Mouse (Mus musculus): ENCODE measurements around the gene Cdr2l. TPM values are rescaled to one million over a fixed set of nuclear protein-coding genes. Genes with fewer than 3 reads are reported as not detected.
"Not testable (repeated sequence)": the region's sequence is repeated elsewhere in the genome, so short reads cannot be mapped to it uniquely, and the experiment has no call there.

Cdr2l gene
- total and polyA plus RNA-seq, 2 experiments = 1.4 to 2.7 TPM

DNA sequence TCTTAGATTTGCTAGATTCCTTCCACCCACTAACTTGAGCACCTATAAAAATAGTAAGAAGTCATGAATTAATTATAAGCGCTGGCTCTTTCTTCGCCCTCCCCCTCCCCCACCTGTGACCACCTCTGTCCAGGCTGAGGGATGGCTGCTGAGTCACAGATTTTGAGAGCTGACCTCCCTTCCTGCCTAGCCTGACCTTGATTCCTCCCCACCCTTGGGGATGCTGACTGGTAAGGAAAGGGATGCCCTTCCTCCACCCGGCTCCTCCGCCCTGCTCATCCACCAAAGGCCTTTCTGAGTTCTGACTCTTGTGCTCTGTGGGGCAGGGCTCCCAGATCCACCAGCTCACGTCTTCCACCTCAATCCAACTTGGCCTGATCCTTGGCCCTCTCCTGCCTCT is 2.9 kb downstream of the Cdr2l start:
- no peak for TF ChIP-seq POLR2A (IDR thresholded peaks at IDR 0.05; ENCODE audit: extremely low read depth, insufficient read depth, low read length)
- Histone ChIP-seq H3K27me3 (ENCODE audit: control insufficient read depth, insufficient read depth, low read length) (no peaks in the 10 kb centered on the region), H3K27ac (replicated peaks; ENCODE audit: insufficient read depth, low read depth, low read length) (peak overlapping the region; percentile 50; the same call in 1 of the 2 replicates), H3K4me3 (ENCODE audit: insufficient read depth, low read depth, low read length) (no peak overlapping the region), H3K79me2 (ENCODE audit: control insufficient read depth, insufficient read depth, low read length) (no peaks in the 10 kb centered on the region), H3K36me3 (ENCODE audit: control insufficient read depth, insufficient read depth, low read length) (no peaks in the 10 kb centered on the region), H3K4me1 (ENCODE audit: control insufficient read depth, insufficient read depth, low read length) (0 out of 2 replicates have a peak, but pooled peaks cover 3% of the 10 kb centered on the region), H3K9ac (ENCODE audit: low read depth, low read length) (no peak overlapping the region)
- DNase-seq (ENCODE audit: extremely low read depth, low read depth, low spot score) = no peak
- WGBS = 68% methylated on average over 5 of the region's 5 CpGs

DNA sequence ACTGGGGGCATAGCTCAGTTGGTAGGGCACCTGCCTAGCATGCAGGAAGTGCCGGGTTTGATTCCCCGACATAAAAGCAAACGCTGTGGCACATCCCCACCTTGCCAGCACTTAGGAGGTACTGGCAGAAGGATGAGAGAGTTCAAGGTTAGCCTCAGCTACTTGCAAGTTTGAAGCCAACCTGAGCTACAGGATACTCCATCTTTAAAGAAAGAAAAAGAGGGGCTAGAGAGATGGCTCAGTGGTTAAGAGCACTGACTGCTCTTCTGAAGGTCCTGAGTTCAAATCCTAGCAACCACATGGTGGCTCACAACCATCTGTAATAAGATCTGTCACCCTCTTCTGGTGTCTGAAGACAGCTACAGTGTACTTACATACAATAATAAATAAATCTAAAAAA is 5.1 kb downstream of the Cdr2l start:
- H3K4me3 ChIP-seq (ENCODE audit: insufficient read depth, low read depth, low read length); DNase-seq (ENCODE audit: extremely low read depth, low read depth, low spot score); H3K9ac ChIP-seq (ENCODE audit: low read depth, low read length); H3K36me3 ChIP-seq (ENCODE audit: control insufficient read depth, insufficient read depth, low read length); H3K27me3 ChIP-seq (ENCODE audit: control insufficient read depth, insufficient read depth, low read length); H3K27ac ChIP-seq (replicated peaks; ENCODE audit: insufficient read depth, low read depth, low read length); H3K4me1 ChIP-seq (ENCODE audit: control insufficient read depth, insufficient read depth, low read length); H3K79me2 ChIP-seq (ENCODE audit: control insufficient read depth, insufficient read depth, low read length): not testable (repeated sequence)
- WGBS = 74% methylated on average over 3 of the region's 3 CpGs

DNA sequence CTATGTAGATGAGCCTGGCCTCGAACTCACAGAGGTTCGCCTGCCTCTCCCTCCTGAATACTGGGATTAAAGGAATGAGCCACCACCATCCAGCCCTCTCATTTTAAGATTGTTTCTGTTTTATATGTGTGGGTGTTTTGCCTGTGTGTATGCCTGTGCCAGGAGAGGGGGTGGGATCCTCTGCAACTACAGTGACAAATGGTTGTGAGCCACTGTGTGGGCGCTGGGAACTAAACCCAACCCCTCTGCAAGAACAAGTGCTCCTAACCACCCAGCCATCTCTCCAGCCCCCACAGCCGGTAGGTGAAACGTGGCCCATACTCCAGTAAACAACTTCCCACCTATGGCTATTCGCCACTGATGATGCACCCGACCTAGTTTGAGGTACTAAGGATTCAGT is 9.6 kb downstream of the Cdr2l start:
- no peak for DNase-seq (ENCODE audit: extremely low read depth, low read depth, low spot score)
- H3K36me3 ChIP-seq (ENCODE audit: control insufficient read depth, insufficient read depth, low read length) = no peaks in the 10 kb centered on the region

DNA sequence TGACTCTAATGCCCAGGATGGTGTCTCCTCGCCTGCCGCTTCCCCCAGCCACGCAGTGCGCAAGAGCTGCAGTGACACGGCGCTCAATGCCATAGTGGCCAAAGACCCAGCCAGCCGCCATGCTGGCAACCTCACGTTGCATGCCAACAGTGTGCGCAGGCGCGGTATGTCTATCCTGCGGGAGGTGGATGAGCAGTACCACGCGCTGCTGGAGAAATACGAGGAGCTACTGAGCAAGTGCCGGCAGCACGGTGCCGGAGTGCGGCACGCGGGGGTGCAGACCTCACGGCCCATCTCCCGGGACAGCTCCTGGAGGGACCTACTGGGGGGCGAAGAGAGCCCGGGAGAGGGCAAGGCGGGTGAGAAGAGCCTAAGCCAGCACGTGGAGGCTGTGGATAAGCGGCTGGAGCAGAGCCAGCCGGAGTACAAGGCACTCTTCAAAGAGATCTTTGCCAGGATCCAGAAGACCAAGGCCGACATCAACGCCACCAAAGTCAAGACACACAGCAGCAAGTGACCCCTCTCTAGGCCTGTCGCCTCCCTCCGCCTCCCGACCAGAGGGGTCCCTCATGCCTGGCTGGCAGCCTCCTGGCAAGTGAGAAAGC is 12.1 kb downstream of the Cdr2l start:
- H3K9ac ChIP-seq (ENCODE audit: low read depth, low read length) = no peak overlapping the region
- H3K27me3 ChIP-seq (ENCODE audit: control insufficient read depth, insufficient read depth, low read length) = 0 out of 2 replicates have a peak, but pooled peaks cover 2% of the 10 kb centered on the region
- DNase-seq (ENCODE audit: extremely low read depth, low read depth, low spot score) = no peak
- no peak for TF ChIP-seq CTCF (IDR thresholded peaks at IDR 0.05; ENCODE audit: low read depth, low read length)
- no peak for TF ChIP-seq POLR2A (IDR thresholded peaks at IDR 0.05; ENCODE audit: extremely low read depth, insufficient read depth, low read length)
- H3K27ac ChIP-seq (replicated peaks; ENCODE audit: insufficient read depth, low read depth, low read length) = no peak overlapping the region
- H3K4me3 ChIP-seq (ENCODE audit: insufficient read depth, low read depth, low read length) = peak overlapping the region; percentile 20; the same call in 1 of the 2 replicates
- no peaks in the 10 kb centered on the region for H3K79me2 ChIP-seq (ENCODE audit: control insufficient read depth, insufficient read depth, low read length)
- WGBS = 51% methylated on average over 34 of the region's 34 CpGs
- no peaks in the 10 kb centered on the region for H3K36me3 ChIP-seq (ENCODE audit: control insufficient read depth, insufficient read depth, low read length)
- H3K4me1 ChIP-seq (ENCODE audit: control insufficient read depth, insufficient read depth, low read length) = no peaks in the 10 kb centered on the region

More for the DNA sequence above, 9.6 kb downstream of the Cdr2l start:
- TF ChIP-seq POLR2A (IDR thresholded peaks at IDR 0.05; ENCODE audit: extremely low read depth, insufficient read depth, low read length) (no peak), CTCF (IDR thresholded peaks at IDR 0.05; ENCODE audit: low read depth, low read length) (no peak)
- no peak overlapping the region for H3K4me3 ChIP-seq (ENCODE audit: insufficient read depth, low read depth, low read length)
- H3K27ac ChIP-seq (replicated peaks; ENCODE audit: insufficient read depth, low read depth, low read length) = no peak overlapping the region
- H3K9ac ChIP-seq (ENCODE audit: low read depth, low read length) = no peak overlapping the region
- H3K4me1 ChIP-seq (ENCODE audit: control insufficient read depth, insufficient read depth, low read length) = no peaks in the 10 kb centered on the region
- no peaks in the 10 kb centered on the region for H3K79me2 ChIP-seq (ENCODE audit: control insufficient read depth, insufficient read depth, low read length)
- 93% methylated on average over 7 of the region's 7 CpGs for WGBS
- H3K27me3 ChIP-seq (ENCODE audit: control insufficient read depth, insufficient read depth, low read length) = 0 out of 2 replicates have a peak, but pooled peaks cover 2% of the 10 kb centered on the region

DNA sequence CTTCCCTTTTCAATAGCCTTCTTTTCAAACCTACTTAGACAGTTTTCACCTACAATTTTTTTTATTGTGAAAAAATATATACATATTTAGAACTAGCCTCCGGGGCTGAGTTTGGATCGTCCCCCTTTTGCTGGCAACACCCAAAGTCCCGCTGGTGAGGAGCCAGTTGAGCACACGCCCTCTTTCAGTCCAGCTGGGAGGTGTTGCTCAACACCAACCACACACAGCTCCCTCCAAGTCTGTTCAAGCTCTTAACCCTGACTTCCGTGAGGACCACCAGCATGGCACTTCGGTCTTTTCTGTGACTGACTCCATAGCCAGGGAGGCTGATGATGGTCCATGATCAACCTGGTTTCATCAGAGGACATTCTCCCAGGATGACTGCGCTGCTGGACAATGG is 16.4 kb downstream of the Cdr2l start:
- Histone ChIP-seq H3K9ac (ENCODE audit: low read depth, low read length) (no peak overlapping the region), H3K27ac (replicated peaks; ENCODE audit: insufficient read depth, low read depth, low read length) (no peak overlapping the region), H3K4me1 (ENCODE audit: control insufficient read depth, insufficient read depth, low read length) (no peaks in the 10 kb centered on the region), H3K27me3 (ENCODE audit: control insufficient read depth, insufficient read depth, low read length) (0 out of 2 replicates have a peak, but pooled peaks cover 2% of the 10 kb centered on the region), H3K36me3 (ENCODE audit: control insufficient read depth, insufficient read depth, low read length) (no peaks in the 10 kb centered on the region), H3K4me3 (ENCODE audit: insufficient read depth, low read depth, low read length) (no peak overlapping the region), H3K79me2 (ENCODE audit: control insufficient read depth, insufficient read depth, low read length) (no peaks in the 10 kb centered on the region)
- DNase-seq (ENCODE audit: extremely low read depth, low read depth, low spot score) = no peak
- no peak for TF ChIP-seq POLR2A (IDR thresholded peaks at IDR 0.05; ENCODE audit: extremely low read depth, insufficient read depth, low read length)
- WGBS = 35% methylated on average over 7 of the region's 7 CpGs

DNA sequence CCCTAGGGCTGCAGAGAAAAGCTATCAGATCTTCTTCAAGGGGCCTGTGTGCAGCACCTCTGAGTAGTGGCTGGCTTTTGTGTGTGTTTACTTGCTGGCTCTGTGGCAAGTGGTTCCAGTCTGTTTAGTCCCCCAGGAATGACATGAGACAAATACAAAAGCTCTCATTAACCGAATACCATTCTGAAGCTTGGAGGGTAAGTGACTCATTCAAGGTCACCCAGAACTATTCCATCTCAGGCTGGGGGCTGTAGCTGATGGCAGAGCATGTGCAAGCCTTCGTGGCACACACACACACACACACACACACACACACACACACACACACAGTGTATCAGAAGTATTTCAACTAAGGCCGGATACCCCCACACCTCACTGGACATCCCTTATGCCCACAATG is 18.4 kb downstream of the Cdr2l start:
- TF ChIP-seq POLR2A (IDR thresholded peaks at IDR 0.05; ENCODE audit: extremely low read depth, insufficient read depth, low read length) (no peak), CTCF (IDR thresholded peaks at IDR 0.05; ENCODE audit: low read depth, low read length) (no peak)
- Histone ChIP-seq H3K4me3 (ENCODE audit: insufficient read depth, low read depth, low read length) (no peak overlapping the region), H3K36me3 (ENCODE audit: control insufficient read depth, insufficient read depth, low read length) (no peaks in the 10 kb centered on the region), H3K4me1 (ENCODE audit: control insufficient read depth, insufficient read depth, low read length) (peaks cover 2% of the 10 kb centered on the region; the same call in 1 of the 2 replicates), H3K9ac (ENCODE audit: low read depth, low read length) (no peak overlapping the region), H3K27ac (replicated peaks; ENCODE audit: insufficient read depth, low read depth, low read length) (no peak overlapping the region), H3K79me2 (ENCODE audit: control insufficient read depth, insufficient read depth, low read length) (no peaks in the 10 kb centered on the region; the same call in 1 of the 2 replicates), H3K27me3 (ENCODE audit: control insufficient read depth, insufficient read depth, low read length) (no peaks in the 10 kb centered on the region)
- DNase-seq (ENCODE audit: extremely low read depth, low read depth, low spot score) = no peak
- WGBS = 72% methylated on average over 3 of the region's 3 CpGs
